Mouse (Mus musculus): ENCODE measurements around the gene Knstrn.

- TF ChIP-seq POLR2A (IDR thresholded peaks at IDR 0.05; ENCODE audit: borderline replicate concordance, control insufficient read depth, low read depth, low read length) (no peak), CTCF (IDR thresholded peaks at IDR 0.05; ENCODE audit: control insufficient read depth, insufficient read depth, low read length) (no peak)
These were observed 21.6 kb upstream of the Knstrn start for GRCm38 (mm10) chr2:118792259-118792613.
